Mouse (Mus musculus): ENCODE results near the gene Pigyl. TPM values are rescaled to one million over a fixed set of nuclear protein-coding genes. Genes with fewer than 3 reads are reported as not detected.
A peak's percentile ranks its signal among the peaks of the same experiment; 100 is the strongest.
"Not testable (repeated sequence)": the region's sequence is repeated elsewhere in the genome, so short reads cannot be mapped to it uniquely, and the experiment has no call there.

Gene Pigyl
- total RNA-seq, 4 experiments from 2014 or later: 48.6 to 53.6 (median 50.1) TPM

GRCm38 (mm10) chr9:22138480-22138879 lies 18.2 kb upstream of the Pigyl start:
- no peak for DNase-seq (ENCODE audit: low spot score)

GRCm38 (mm10) chr9:22139746-22140145 lies 16.9 kb upstream of the Pigyl start:
- no peak for DNase-seq (ENCODE audit: low spot score)

GRCm38 (mm10) chr9:22143108-22144037 lies 13.3 kb upstream of the Pigyl start:
- peak; percentile 74 for DNase-seq (ENCODE audit: low spot score)

GRCm38 (mm10) chr9:22144304-22144965 lies 12.2 kb upstream of the Pigyl start:
- no peak for DNase-seq (ENCODE audit: low spot score)

GRCm38 (mm10) chr9:22149426-22150248 lies 7.0 kb upstream of the Pigyl start:
- DNase-seq (ENCODE audit: low spot score): no peak

GRCm38 (mm10) chr9:22150249-22150693 lies 6.4 kb upstream of the Pigyl start:
- DNase-seq (ENCODE audit: low spot score): not testable (repeated sequence)

- DNase-seq (ENCODE audit: low spot score): no peak
Observed at GRCm38 (mm10) chr9:22150946-22151345, 5.7 kb upstream of the Pigyl start.

- DNase-seq (ENCODE audit: low spot score): no peak
Observed at GRCm38 (mm10) chr9:22153810-22154209, 2.8 kb upstream of the Pigyl start.

GRCm38 (mm10) chr9:22155614-22156013 lies 1.0 kb upstream of the Pigyl start:
- peak; percentile 71 for DNase-seq (ENCODE audit: low spot score)

GRCm38 (mm10) chr9:22157516-22158265 lies 1.0 kb downstream of the Pigyl start:
- DNase-seq (ENCODE audit: low spot score): no peak

- no peak for DNase-seq (ENCODE audit: low spot score)
Observed at GRCm38 (mm10) chr9:22161299-22161698, 4.7 kb downstream of the Pigyl start.

- no peak for DNase-seq (ENCODE audit: low spot score)
Observed at GRCm38 (mm10) chr9:22162305-22162704, 5.7 kb downstream of the Pigyl start.

- DNase-seq (ENCODE audit: low spot score): no peak
Observed at GRCm38 (mm10) chr9:22162912-22163311, 6.3 kb downstream of the Pigyl start.

GRCm38 (mm10) chr9:22164711-22165668 lies 8.3 kb downstream of the Pigyl start:
- DNase-seq (ENCODE audit: low spot score): peak; percentile 7

GRCm38 (mm10) chr9:22165964-22166363 lies 9.3 kb downstream of the Pigyl start:
- DNase-seq (ENCODE audit: low spot score): no peak

GRCm38 (mm10) chr9:22166686-22167085 lies 10.0 kb downstream of the Pigyl start:
- no peak for DNase-seq (ENCODE audit: low spot score)

GRCm38 (mm10) chr9:22167751-22168150 lies 11.1 kb downstream of the Pigyl start:
- DNase-seq (ENCODE audit: low spot score): no peak

GRCm38 (mm10) chr9:22169327-22169726 lies 12.7 kb downstream of the Pigyl start:
- DNase-seq (ENCODE audit: low spot score): no peak

GRCm38 (mm10) chr9:22172318-22172717 lies 15.7 kb downstream of the Pigyl start:
- no peak for DNase-seq (ENCODE audit: low spot score)

Data from heart, adult 8-10 months (tissue).